Mouse (Mus musculus): Measurements from ENCODE around the gene Uvrag.

GRCm38 (mm10) chr7:99160995-99161394, 20.1 kb upstream of the Uvrag start:
- TF ChIP-seq CTCF (IDR thresholded peaks at IDR 0.05; ENCODE audit: borderline replicate concordance, insufficient read depth, low read length) (no peak), POLR2A (IDR thresholded peaks at IDR 0.05; ENCODE audit: low read depth, low read length) (no peak)
